Mouse (Mus musculus) cerebellum, postnatal 14 days (tissue): Measurements from ENCODE around the gene Fam25c.
"Not testable (repeated sequence)": the region's sequence is repeated elsewhere in the genome, so short reads cannot be mapped to it uniquely, and the experiment has no call there.

Experiments
- DNase-seq, 2 experiments: peaks; one replicate each; pipeline ENCODE4 v3.0.0; 2021; ENCODE audit warnings: mixed read lengths in 2 of 2

The Fam25c gene

DNA sequence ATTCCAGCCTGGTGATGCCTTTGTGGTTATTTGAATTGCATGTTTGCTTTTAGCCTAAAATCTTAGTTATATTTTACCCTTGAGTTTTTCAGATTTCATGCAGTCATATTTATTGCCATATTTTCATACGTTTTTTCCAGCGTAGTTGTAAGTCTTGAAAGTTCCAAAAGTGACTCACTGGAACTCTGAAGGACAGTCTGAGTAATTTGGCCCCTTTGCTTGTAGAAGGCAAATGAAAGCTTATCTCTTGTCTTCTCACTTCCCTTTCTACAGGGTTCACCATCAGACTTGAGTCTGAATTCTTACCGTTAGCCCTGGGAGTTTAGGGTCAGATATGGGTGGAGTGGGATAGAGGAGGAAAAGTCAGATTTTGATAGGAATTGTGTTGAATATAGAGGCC, 28.6 kb downstream of the Fam25c start:
- DNase-seq, result no peak

- no peak for DNase-seq
Measured at GRCm38 (mm10) chr14:34323576-34324085, 31.6 kb downstream of the Fam25c start.

DNA sequence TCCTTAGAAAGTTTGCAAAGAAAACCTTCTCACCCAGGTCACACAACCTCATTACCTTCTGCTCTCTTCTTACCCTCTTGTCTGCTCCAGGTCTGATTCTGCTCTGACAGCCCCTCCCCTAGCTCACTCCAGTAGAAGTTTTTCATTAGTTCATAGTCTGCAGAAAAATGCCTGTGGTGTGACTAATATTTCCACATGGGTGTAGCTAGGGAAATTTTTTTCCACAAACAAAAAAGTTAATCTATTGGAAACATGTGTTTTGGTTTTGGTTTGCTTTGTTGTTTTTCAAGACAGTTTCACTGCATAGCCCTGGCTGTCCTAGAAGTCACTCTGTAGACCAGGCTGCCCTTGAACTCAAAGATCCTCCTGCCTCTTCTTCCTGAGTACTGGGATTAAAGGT, 37.1 kb downstream of the Fam25c start:
- DNase-seq, result no peak

GRCm38 (mm10) chr14:34317431-34317830, 37.8 kb downstream of the Fam25c start:
- no peak for DNase-seq

- no peak for DNase-seq
Measured at GRCm38 (mm10) chr14:34316346-34316745, 38.9 kb downstream of the Fam25c start.

DNA sequence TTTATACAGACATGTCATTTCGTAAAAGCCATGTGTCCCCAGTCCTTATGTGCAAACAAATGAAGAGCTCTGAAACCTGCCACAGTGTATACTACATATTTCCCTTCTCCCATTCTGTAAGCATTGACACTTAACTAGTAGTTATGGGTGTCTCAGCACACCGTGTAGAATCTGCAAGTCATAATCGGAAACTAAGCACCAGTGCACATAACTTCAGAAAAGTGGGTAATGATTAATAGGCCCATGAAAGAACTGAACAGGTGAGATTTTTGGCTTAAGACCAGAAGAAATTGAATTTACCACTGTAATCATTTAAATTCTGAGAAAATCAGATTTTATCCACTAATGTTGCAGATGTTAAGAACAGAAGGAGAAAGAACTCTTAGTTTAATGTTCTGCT, 40.4 kb downstream of the Fam25c start:
- no peak for DNase-seq

GRCm38 (mm10) chr14:34314383-34314782, 40.9 kb downstream of the Fam25c start:
- not testable (repeated sequence) for DNase-seq

- no peak for DNase-seq
Measured at GRCm38 (mm10) chr14:34313612-34314011, 41.6 kb downstream of the Fam25c start.

GRCm38 (mm10) chr14:34312339-34313048, 42.7 kb downstream of the Fam25c start:
- DNase-seq, result no peak

DNA sequence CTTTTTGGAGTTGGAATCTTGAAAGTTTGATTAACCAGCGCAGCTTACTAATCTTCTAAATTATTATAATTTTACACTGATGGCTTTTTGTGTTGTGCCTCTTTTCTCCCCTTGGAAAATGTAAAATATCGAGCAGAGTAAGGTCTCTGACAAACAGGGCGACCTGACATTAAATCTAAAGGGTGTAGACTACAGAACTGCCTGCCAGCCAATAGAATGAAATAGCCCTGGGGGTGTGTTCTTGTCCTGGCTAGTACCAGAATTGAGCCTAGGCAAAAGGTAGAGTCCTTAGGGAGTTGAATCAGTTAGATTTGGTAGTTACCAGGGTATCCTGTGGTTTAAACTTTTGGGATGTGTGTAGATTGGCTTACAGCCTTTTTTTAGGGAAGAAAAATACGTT, 43.5 kb downstream of the Fam25c start:
- DNase-seq, result peak in 1 of 2 experiments; percentile 31

- peak in 1 of 2 experiments; percentile 63 for DNase-seq
Measured at GRCm38 (mm10) chr14:34311021-34311631, 44.1 kb downstream of the Fam25c start.

DNA sequence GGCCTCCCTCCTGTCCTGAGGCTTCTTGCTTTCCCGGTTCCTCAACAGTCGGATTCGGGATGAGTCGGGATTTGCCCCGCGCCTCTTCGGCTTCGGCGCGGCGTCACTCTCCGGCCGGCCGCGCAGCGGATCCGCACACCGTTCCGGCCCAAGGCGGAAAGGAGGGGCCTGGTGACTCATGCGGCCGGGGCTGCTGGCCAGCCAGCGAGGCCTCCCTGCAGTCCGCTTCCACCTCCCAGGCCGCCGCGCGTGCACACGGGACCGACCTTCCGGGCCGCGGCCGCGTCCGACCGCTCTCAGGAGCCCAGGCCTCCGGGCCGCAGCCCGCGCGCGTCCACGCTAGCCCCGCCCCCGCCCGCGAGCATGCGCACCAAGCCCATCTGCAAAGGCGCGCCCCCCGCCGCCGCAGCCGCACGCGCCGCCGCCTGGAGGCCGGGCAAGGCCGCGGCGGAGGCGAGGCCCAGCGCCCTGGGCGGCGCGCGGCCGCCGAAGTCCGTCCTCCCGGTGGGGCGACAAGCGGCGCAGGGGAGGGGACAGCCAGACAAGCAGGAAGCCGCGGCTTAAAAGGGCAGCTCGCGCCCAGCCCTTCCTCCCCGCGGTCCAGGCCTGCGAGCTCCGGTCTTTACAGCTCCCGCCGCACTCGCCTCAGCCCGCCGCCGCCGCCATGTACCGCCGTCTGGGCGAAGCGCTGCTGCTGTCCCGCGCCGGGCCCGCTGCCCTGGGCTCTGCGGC, 44.8 kb downstream of the Fam25c start, which contains the start of the genes Shld2 and Glud1:
Gene Shld2, minus strand, starts transcription at position 260 of the 732 bp plus-strand sequence.
Gene Glud1, plus strand, starts transcription at position 494 of the 732 bp plus-strand sequence.
- DNase-seq, result peak; percentile 98 to 99

GRCm38 (mm10) chr14:34309907-34310233, 45.4 kb downstream of the Fam25c start:
- DNase-seq, result peak in 1 of 2 experiments; percentile 19

GRCm38 (mm10) chr14:34309266-34309665, 46.0 kb downstream of the Fam25c start:
- no peak for DNase-seq

DNA sequence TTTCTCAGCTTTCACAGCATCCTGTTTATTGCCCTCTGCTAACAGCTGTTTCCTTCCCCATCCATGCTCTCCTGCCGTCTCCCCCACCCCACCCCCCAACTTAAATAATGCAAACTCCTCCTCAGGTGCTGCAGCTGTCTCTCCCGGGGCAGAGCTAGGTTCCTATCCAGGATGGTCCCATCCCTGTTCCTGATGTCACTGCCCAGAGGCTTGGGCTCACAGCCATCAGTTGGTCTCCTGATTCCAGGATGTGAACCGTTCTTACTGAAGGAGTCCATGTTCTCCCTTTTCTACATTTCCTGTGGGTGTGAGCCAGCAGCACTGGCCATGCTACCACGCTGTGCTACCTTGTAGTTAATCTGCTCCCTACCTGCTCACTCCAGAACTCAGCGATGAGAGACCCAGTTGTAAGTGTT, 52.0 kb downstream of the Fam25c start:
- no peak for DNase-seq

DNA sequence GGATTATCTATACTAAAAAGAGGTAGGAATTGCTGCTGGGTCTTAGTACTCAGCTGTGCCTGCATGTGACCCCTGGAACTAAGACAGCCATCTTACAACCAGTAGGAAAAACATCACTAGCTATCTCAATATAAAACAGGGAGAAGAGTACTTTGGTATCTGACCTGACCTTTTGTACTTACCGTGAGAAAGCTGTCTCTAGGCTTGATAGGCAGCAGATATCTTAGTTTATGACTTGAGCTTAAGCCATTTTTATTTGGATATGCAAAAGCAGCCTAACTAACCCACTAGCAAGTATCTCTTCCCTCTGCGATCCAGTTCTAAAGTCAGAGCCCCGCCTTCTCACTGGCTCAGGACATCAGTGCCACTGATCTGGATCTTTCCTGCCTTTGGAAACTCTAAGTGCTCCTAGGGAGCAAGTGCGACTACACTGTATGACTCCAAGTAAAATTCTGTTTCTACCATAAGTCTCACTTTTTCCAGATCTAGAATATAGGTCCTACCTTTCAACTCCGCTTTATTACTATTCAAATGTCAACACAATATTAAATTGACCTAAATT, 52.5 kb downstream of the Fam25c start:
- no peak for DNase-seq
